Mouse (Mus musculus): Measurements from ENCODE around the gene Slc35e3. TPM values are rescaled to one million over a fixed set of nuclear protein-coding genes. Genes with fewer than 3 reads are reported as not detected.

The Slc35e3 gene
- total and polyA plus RNA-seq, 3 experiments: 2.2 to 9.7 (median 5.0) TPM

GRCm38 (mm10) chr10:117757796-117758342 lies 11.7 kb upstream of the Slc35e3 start:
- no peak overlapping the region for H3K9ac ChIP-seq (ENCODE audit: insufficient read depth, low read depth)
- H3K4me2 ChIP-seq (ENCODE audit: insufficient read depth, low read depth, poor library complexity, severe bottlenecking): no peak overlapping the region
- H3K36me3 ChIP-seq (replicated peaks in 1 of 2; ENCODE audit: control insufficient read depth in 1 of 2, insufficient read depth in 1 of 2, low read length in 1 of 2): peaks cover 66 to 91% of the 10 kb centered on the region in 2 experiments
- no peak overlapping the region for H3K4me3 ChIP-seq (replicated peaks in 1 of 3; ENCODE audit: low read depth in 2 of 3, low read length in 2 of 3, poor library complexity in 1 of 3)
- TF ChIP-seq POLR2AphosphoS2 (IDR thresholded peaks at IDR 0.05; ENCODE audit: low read depth, low read length) (no peak), ZNF384 (IDR thresholded peaks at IDR 0.05; ENCODE audit: low read depth, low read length) (no peak), CHD1 (IDR thresholded peaks at IDR 0.05; ENCODE audit: low read depth, low read length) (no peak), E2F4 (IDR thresholded peaks at IDR 0.05; ENCODE audit: insufficient replicate concordance, low read depth, low read length) (no peak), POLR2A (IDR thresholded peaks at IDR 0.05; ENCODE audit: low read depth, low read length) (no peak), EP300 (IDR thresholded peaks at IDR 0.05; ENCODE audit: low read length) (no peak), TCF12 (IDR thresholded peaks at IDR 0.05; ENCODE audit: low read depth, low read length) (no peak), MAX (IDR thresholded peaks at IDR 0.05; ENCODE audit: low read length) (no peak), USF2 (conservative IDR thresholded peaks at IDR 0.05; ENCODE audit: low read depth, low read length) (no peak), USF1 (IDR thresholded peaks at IDR 0.05; ENCODE audit: low read depth, low read length) (no peak), ZC3H11A (IDR thresholded peaks at IDR 0.05; ENCODE audit: low read depth, low read length) (no peak), CTCF (conservative IDR thresholded peaks at IDR 0.05 in 1 of 2, IDR thresholded peaks at IDR 0.05 in 1 of 2; ENCODE audit: low read depth in 2 of 2, low read length in 2 of 2) (no peak), KAT2A (IDR thresholded peaks at IDR 0.05; ENCODE audit: insufficient replicate concordance, low read length) (no peak), HCFC1 (IDR thresholded peaks at IDR 0.05; ENCODE audit: low read depth, low read length) (no peak), ZKSCAN1 (IDR thresholded peaks at IDR 0.05; ENCODE audit: borderline replicate concordance, low read depth, low read length) (no peak), MEF2A (IDR thresholded peaks at IDR 0.05; ENCODE audit: borderline replicate concordance, low read depth, low read length) (no peak)
- H3K4me1 ChIP-seq (ENCODE audit: control insufficient read depth in 1 of 2, insufficient read depth in 2 of 2): no peaks in the 10 kb centered on the region
- DNase-seq (ENCODE audit: extremely low read depth): no peak
- dilution Hi-C loops (cut with MboI; ENCODE audit: extremely low pct_ligation_motif_present, extremely low pct_unique_long_range_greater_than_20kb, low sequenced_read_pairs) (no loop called here), in situ Hi-C loops (cut with MboI; ENCODE audit: low pct_ligation_motif_present, low pct_unique_long_range_greater_than_20kb, low sequenced_read_pairs) (no loop called here)
- H3K9me3 ChIP-seq (replicated peaks; ENCODE audit: low read length): no peaks in the 10 kb centered on the region
- H3K27ac ChIP-seq (ENCODE audit: insufficient read depth, low read depth): no peak overlapping the region
- no peaks in the 10 kb centered on the region for H3K27me3 ChIP-seq (replicated peaks)
- no peaks in the 10 kb centered on the region for H3K79me2 ChIP-seq (replicated peaks; ENCODE audit: control insufficient read depth, extremely low read depth, insufficient read depth, poor library complexity, severe bottlenecking)

GRCm38 (mm10) chr10:117757259-117757658 lies 11.1 kb upstream of the Slc35e3 start:
- H3K9me3 ChIP-seq (replicated peaks; ENCODE audit: low read length): no peaks in the 10 kb centered on the region
- no peak overlapping the region for H3K27ac ChIP-seq (ENCODE audit: insufficient read depth, low read depth)
- H3K4me2 ChIP-seq (ENCODE audit: insufficient read depth, low read depth, poor library complexity, severe bottlenecking): no peak overlapping the region
- dilution Hi-C loops (cut with MboI; ENCODE audit: extremely low pct_ligation_motif_present, extremely low pct_unique_long_range_greater_than_20kb, low sequenced_read_pairs) (no loop called here), in situ Hi-C loops (cut with MboI; ENCODE audit: low pct_ligation_motif_present, low pct_unique_long_range_greater_than_20kb, low sequenced_read_pairs) (no loop called here)
- H3K79me2 ChIP-seq (replicated peaks; ENCODE audit: control insufficient read depth, extremely low read depth, insufficient read depth, poor library complexity, severe bottlenecking): no peaks in the 10 kb centered on the region
- H3K4me1 ChIP-seq (ENCODE audit: control insufficient read depth in 1 of 2, insufficient read depth in 2 of 2): no peaks in the 10 kb centered on the region
- peaks cover 65 to 90% of the 10 kb centered on the region in 2 experiments for H3K36me3 ChIP-seq (replicated peaks in 1 of 2; ENCODE audit: control insufficient read depth in 1 of 2, insufficient read depth in 1 of 2, low read length in 1 of 2)
- no peaks in the 10 kb centered on the region for H3K27me3 ChIP-seq (replicated peaks)
- no peak for TF ChIP-seq UBTF (IDR thresholded peaks at IDR 0.05; ENCODE audit: low read depth, low read length)
- no peak for TF ChIP-seq HCFC1 (IDR thresholded peaks at IDR 0.05; ENCODE audit: low read depth, low read length)
- TF ChIP-seq NELFE (IDR thresholded peaks at IDR 0.05; ENCODE audit: low read depth, low read length): no peak
- TF ChIP-seq EP300 (IDR thresholded peaks at IDR 0.05; ENCODE audit: low read length): no peak
- no peak for TF ChIP-seq ZC3H11A (IDR thresholded peaks at IDR 0.05; ENCODE audit: low read depth, low read length)
- no peak for TF ChIP-seq GABPA (IDR thresholded peaks at IDR 0.05; ENCODE audit: insufficient replicate concordance, low read depth, low read length)
- TF ChIP-seq MYC (IDR thresholded peaks at IDR 0.05; ENCODE audit: low read depth, low read length): no peak
- no peak for TF ChIP-seq SMC3 (IDR thresholded peaks at IDR 0.05; ENCODE audit: low read depth, low read length)
- TF ChIP-seq CTCF (conservative IDR thresholded peaks at IDR 0.05 in 1 of 2, IDR thresholded peaks at IDR 0.05 in 1 of 2; ENCODE audit: low read depth in 2 of 2, low read length in 2 of 2): no peak
- no peak for TF ChIP-seq USF2 (conservative IDR thresholded peaks at IDR 0.05; ENCODE audit: low read depth, low read length)
- TF ChIP-seq IRF4 (IDR thresholded peaks at IDR 0.05; ENCODE audit: low read depth, low read length): no peak
- TF ChIP-seq SIN3A (IDR thresholded peaks at IDR 0.05; ENCODE audit: low read length): no peak
- TF ChIP-seq MXI1 (IDR thresholded peaks at IDR 0.05; ENCODE audit: low read depth, low read length): no peak
- TF ChIP-seq POLR2AphosphoS2 (IDR thresholded peaks at IDR 0.05; ENCODE audit: low read depth, low read length): no peak
- TF ChIP-seq MAFK (IDR thresholded peaks at IDR 0.05; ENCODE audit: insufficient replicate concordance, low read length): no peak
- no peak for TF ChIP-seq ZKSCAN1 (IDR thresholded peaks at IDR 0.05; ENCODE audit: borderline replicate concordance, low read depth, low read length)
- no peak for TF ChIP-seq USF1 (IDR thresholded peaks at IDR 0.05; ENCODE audit: low read depth, low read length)
- TF ChIP-seq NRF1 (IDR thresholded peaks at IDR 0.05; ENCODE audit: low read depth, low read length): no peak
- H3K9ac ChIP-seq (ENCODE audit: insufficient read depth, low read depth): no peak overlapping the region
- no peak for DNase-seq (ENCODE audit: extremely low read depth)
- H3K4me3 ChIP-seq (replicated peaks in 1 of 3; ENCODE audit: low read depth in 2 of 3, low read length in 2 of 3, poor library complexity in 1 of 3): no peak overlapping the region

All from CH12.LX (cell line).